Mouse (Mus musculus) neutrophil, adult 59 days (primary cell): ENCODE measurements around the gene Gm17334. TPM values are rescaled to one million over a fixed set of nuclear protein-coding genes. Genes with fewer than 3 reads are reported as not detected.

Experiments
- total RNA-seq, 2 experiments: library from RNA; stranded (reverse); gene quantifications; 1 replicate in 1 of 2; 2 replicates in 1 of 2; pipeline ENCODE4 v1.2.4; 2023

The Gm17334 gene
- not detected for total RNA-seq

DNA sequence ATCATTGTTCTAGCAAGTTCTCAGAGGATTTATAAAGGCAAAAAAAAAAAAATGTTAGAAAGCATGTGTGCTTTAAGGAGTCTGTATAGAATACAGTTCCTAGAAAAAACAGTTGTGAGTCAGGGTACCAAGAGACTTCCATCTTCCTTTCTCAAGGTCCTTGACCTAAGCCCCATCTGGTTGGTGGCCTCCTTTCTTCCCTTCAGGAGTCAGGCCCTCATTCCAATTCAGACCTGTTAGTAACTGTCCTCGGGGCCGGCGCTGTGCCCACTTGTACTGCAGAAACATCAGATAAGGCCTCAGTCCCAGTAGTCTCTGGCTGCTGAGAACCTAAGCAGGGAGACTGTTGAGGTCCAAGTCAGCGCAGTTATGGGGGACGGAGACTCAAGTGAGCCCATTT lies at the start of gene Gm17334:
Gene Gm17334, minus strand, starts transcription at position 101 of the 400 bp plus-strand sequence.

DNA sequence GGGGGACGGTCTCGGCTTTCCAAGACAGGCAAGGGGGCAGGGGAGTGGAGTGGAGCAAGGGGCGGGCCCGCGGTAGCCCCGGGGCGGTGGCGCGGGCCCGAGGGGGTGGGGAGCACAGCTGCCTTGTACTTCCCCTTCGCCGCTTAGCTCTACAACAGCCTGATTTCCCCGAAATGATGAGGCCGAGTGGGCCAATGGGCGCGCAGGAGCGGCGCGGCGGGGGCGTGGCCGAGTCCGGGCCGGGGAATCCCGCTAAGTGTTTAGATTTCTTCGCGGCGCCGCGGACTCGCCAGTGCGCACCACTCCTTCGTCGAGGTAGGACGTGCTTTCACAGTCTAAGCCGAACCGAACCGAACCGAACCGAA lies 3.2 kb downstream of the Gm17334 start, which contains the start of gene Irf1:
Gene Irf1, plus strand, starts transcription at position 255 of the 365 bp plus-strand sequence.

Other genes with a start within 250 kb of the Gm17334 start
- gene Kif3a, start 205.8 kb downstream of the Gm17334 start, total RNA-seq = 1 to 10 TPM; 1.6 to 4.2 TPM
- gene Il4, start 154.5 kb downstream of the Gm17334 start, total RNA-seq = not detected
- not detected for gene Il13, start 138.5 kb downstream of the Gm17334 start, total RNA-seq
- 10 to 100 TPM; 13.2 to 13.8 TPM for gene Rad50, start 65.9 kb downstream of the Gm17334 start, total RNA-seq
- not detected for gene Il5, start 52.4 kb downstream of the Gm17334 start, total RNA-seq
- 100 to 1,000 TPM; 131 to 161 TPM for gene Irf1, start 3.2 kb downstream of the Gm17334 start, total RNA-seq
- gene Gm12216, start 86.1 kb upstream of the Gm17334 start, total RNA-seq = under 1 TPM; 0.42 to 0.90 TPM
- 1 to 10 TPM; 5.0 to 5.9 TPM for gene Slc22a5, start 118.5 kb upstream of the Gm17334 start, total RNA-seq
- 1 to 10 TPM in 1 of 2 experiments, under 1 TPM in 1; 0.95 to 2.2 TPM for gene Slc22a21, start 207.1 kb upstream of the Gm17334 start, total RNA-seq